Mouse (Mus musculus) E14TG2a.4 (cell line): ENCODE results near the gene Hist1h2bn.

Experiments
- CTCF ChIP-seq: conservative IDR thresholded peaks from 2 replicates; pipeline ENCODE4 v1.5.1; 2014; ENCODE audit warnings: low read length
- NANOG ChIP-seq: IDR thresholded peaks from 2 replicates; pipeline ENCODE4 v1.6.1; 2014; ENCODE audit warnings: borderline replicate concordance, low read length, mixed read lengths

- TF ChIP-seq CTCF (no peak), NANOG (no peak)
Observed at GRCm38 (mm10) chr13:21781639-21782038, 27.7 kb downstream of the Hist1h2bn start.
